Mouse (Mus musculus) left cerebral cortex, postnatal 4 days (tissue): ENCODE measurements around the gene Psmb10. TPM values are rescaled to one million over a fixed set of nuclear protein-coding genes. Genes with fewer than 3 reads are reported as not detected.
A peak's percentile ranks its signal among the peaks of the same experiment; 100 is the strongest.
"Not testable (repeated sequence)": the region's sequence is repeated elsewhere in the genome, so short reads cannot be mapped to it uniquely, and the experiment has no call there.

Experiments
- DNase-seq: peaks from one replicate; pipeline ENCODE4 v3.0.0-alpha.2; 2022
- intact Hi-C: fragments of 180-260 bp; cut with DNase I; formaldehyde crosslinking; loops from one replicate; pipeline ENCODE4 v1.15.1; 2025
- total RNA-seq, 2 experiments: library from RNA; stranded (reverse); gene quantifications; 2 replicates each; pipeline ENCODE4 v1.2.3; 2021

The Psmb10 gene
- total RNA-seq, result 10 to 100 TPM; 50.6 to 70.2 TPM

GRCm38 (mm10) chr8:105938306-105938669 lies at the start of gene Psmb10:
Gene Psmb10, minus strand, starts transcription at chr8:105938444.
- intact Hi-C loops, result no loop called here

GRCm38 (mm10) chr8:105983406-105983805 lies 45.2 kb upstream of the Psmb10 start:
- intact Hi-C loops, DNase-seq: not testable (repeated sequence)

More at GRCm38 (mm10) chr8:105938306-105938669, at the start of gene Psmb10:
- DNase-seq, result peak; percentile 27

- intact Hi-C loops, result no loop called here
Measured at GRCm38 (mm10) chr8:105981146-105981545, 42.9 kb upstream of the Psmb10 start.

GRCm38 (mm10) chr8:105979325-105979724 lies 41.1 kb upstream of the Psmb10 start, which contains the start of gene Dpep3:
Gene Dpep3, minus strand, starts transcription at chr8:105979429.
- intact Hi-C loops, result no loop called here
- DNase-seq, result no peak

More at GRCm38 (mm10) chr8:105981146-105981545, 42.9 kb upstream of the Psmb10 start:
- no peak for DNase-seq

GRCm38 (mm10) chr8:105975363-105975762 lies 37.1 kb upstream of the Psmb10 start:
- intact Hi-C loops, result no loop called here
- DNase-seq, result no peak

- no peak for DNase-seq
Measured at GRCm38 (mm10) chr8:105971019-105971720, 32.9 kb upstream of the Psmb10 start.

GRCm38 (mm10) chr8:105969367-105969766 lies 31.1 kb upstream of the Psmb10 start:
- intact Hi-C loops, result no loop called here
- no peak for DNase-seq

More at GRCm38 (mm10) chr8:105971019-105971720, 32.9 kb upstream of the Psmb10 start:
- intact Hi-C loops, result no loop called here

- intact Hi-C loops, result no loop called here
- DNase-seq, result peak; percentile 49
Measured at GRCm38 (mm10) chr8:105966692-105967311, 28.6 kb upstream of the Psmb10 start.

GRCm38 (mm10) chr8:105965905-105966341 lies 27.7 kb upstream of the Psmb10 start, which contains the start of gene Slc12a4:
Gene Slc12a4, minus strand, starts transcription at chr8:105966097.
- intact Hi-C loops, result no loop called here
- peak; percentile 72 for DNase-seq

GRCm38 (mm10) chr8:105965266-105965904 lies 27.1 kb upstream of the Psmb10 start:
- peak; percentile 42 for DNase-seq
- intact Hi-C loops, result no loop called here

- no peak for DNase-seq
- intact Hi-C loops, result no loop called here
Measured at GRCm38 (mm10) chr8:105964506-105965265, 26.4 kb upstream of the Psmb10 start.

- no peak for DNase-seq
- intact Hi-C loops, result no loop called here
Measured at GRCm38 (mm10) chr8:105961536-105961935, 23.3 kb upstream of the Psmb10 start.

GRCm38 (mm10) chr8:105961101-105961500 lies 22.9 kb upstream of the Psmb10 start:
- intact Hi-C loops, result no loop called here
- DNase-seq, result no peak

- intact Hi-C loops, result no loop called here
- DNase-seq, result peak; percentile 76
Measured at GRCm38 (mm10) chr8:105959350-105959749, 21.1 kb upstream of the Psmb10 start.

GRCm38 (mm10) chr8:105957813-105958212 lies 19.6 kb upstream of the Psmb10 start:
- DNase-seq, result no peak
- intact Hi-C loops, result no loop called here

- intact Hi-C loops, result no loop called here
Measured at GRCm38 (mm10) chr8:105956556-105956955, 18.3 kb upstream of the Psmb10 start.

GRCm38 (mm10) chr8:105951057-105951659 lies 12.9 kb upstream of the Psmb10 start:
- DNase-seq, result peak; percentile 74
- intact Hi-C loops, result no loop called here

More at GRCm38 (mm10) chr8:105956556-105956955, 18.3 kb upstream of the Psmb10 start:
- no peak for DNase-seq

- peak; percentile 76 for DNase-seq
Measured at GRCm38 (mm10) chr8:105949350-105949749, 11.1 kb upstream of the Psmb10 start.

GRCm38 (mm10) chr8:105943321-105943739 lies 5.1 kb upstream of the Psmb10 start, which contains the start of gene Lcat:
Gene Lcat, minus strand, starts transcription at chr8:105943382.
- intact Hi-C loops, result no loop called here
- peak; percentile 61 for DNase-seq

More at GRCm38 (mm10) chr8:105949350-105949749, 11.1 kb upstream of the Psmb10 start:
- intact Hi-C loops, result no loop called here

- DNase-seq, result no peak
- intact Hi-C loops, result no loop called here
Measured at GRCm38 (mm10) chr8:105942542-105942941, 4.3 kb upstream of the Psmb10 start.
